Mouse (Mus musculus) heart, adult 9 months (tissue): ENCODE data around the gene Fbf1.
"Not testable (repeated sequence)": the region's sequence is repeated elsewhere in the genome, so short reads cannot be mapped to it uniquely, and the experiment has no call there.

Experiments
- DNase-seq, 2 experiments: peaks; one replicate each; pipeline ENCODE4 v3.0.0; 2022; ENCODE audit warnings: low spot score in 2 of 2

Gene Fbf1

GRCm38 (mm10) chr11:116108464-116109137, 59.4 kb downstream of the Fbf1 start:
- DNase-seq, result peak; percentile 89

GRCm38 (mm10) chr11:116107777-116108285, 60.1 kb downstream of the Fbf1 start:
- no peak for DNase-seq

GRCm38 (mm10) chr11:116106963-116107776, 60.8 kb downstream of the Fbf1 start:
- no peak for DNase-seq

GRCm38 (mm10) chr11:116106154-116106962, 61.6 kb downstream of the Fbf1 start:
- DNase-seq, result no peak

- DNase-seq, result no peak
Observed at GRCm38 (mm10) chr11:116105065-116105464, 62.9 kb downstream of the Fbf1 start.

GRCm38 (mm10) chr11:116104006-116104646, 63.8 kb downstream of the Fbf1 start:
- DNase-seq, result peak; percentile 89 to 92

- no peak for DNase-seq
Observed at GRCm38 (mm10) chr11:116103572-116103971, 64.4 kb downstream of the Fbf1 start.

GRCm38 (mm10) chr11:116102472-116102871, 65.5 kb downstream of the Fbf1 start:
- DNase-seq, result no peak

- peak; percentile 84 to 89 for DNase-seq
Observed at GRCm38 (mm10) chr11:116101931-116102381, 66.0 kb downstream of the Fbf1 start.

GRCm38 (mm10) chr11:116100839-116101238, 67.1 kb downstream of the Fbf1 start:
- no peak for DNase-seq

- DNase-seq, result peak; percentile 94 to 95
Observed at GRCm38 (mm10) chr11:116100385-116100784, 67.6 kb downstream of the Fbf1 start.

GRCm38 (mm10) chr11:116099462-116099861, 68.5 kb downstream of the Fbf1 start:
- DNase-seq, result no peak

GRCm38 (mm10) chr11:116098711-116099460, 69.1 kb downstream of the Fbf1 start:
- DNase-seq, result peak in 1 of 2 experiments; percentile 68

GRCm38 (mm10) chr11:116096213-116097108, 71.5 kb downstream of the Fbf1 start:
- no peak for DNase-seq

- peak; percentile 80 to 88 for DNase-seq
Observed at GRCm38 (mm10) chr11:116095573-116095972, 72.4 kb downstream of the Fbf1 start.

- DNase-seq, result peak in 1 of 2 experiments; percentile 64
Observed at GRCm38 (mm10) chr11:116093771-116094565, 74.0 kb downstream of the Fbf1 start.

- not testable (repeated sequence) for DNase-seq
Observed at GRCm38 (mm10) chr11:116092959-116093358, 75.0 kb downstream of the Fbf1 start.
